Mouse (Mus musculus) G1E (cell line): Measurements from ENCODE around the gene Vps9d1.

Experiments
- CTCF ChIP-seq: IDR thresholded peaks from 2 replicates; pipeline ENCODE4 v1.5.1; 2012; ENCODE audit warnings: low read depth, low read length, inconsistent platforms, mixed read lengths
- GATA1 ChIP-seq: IDR thresholded peaks from 2 replicates; pipeline ENCODE4 v1.6.1; 2012; ENCODE audit warnings: borderline replicate concordance, low read length, inconsistent platforms, mixed read lengths

DNA sequence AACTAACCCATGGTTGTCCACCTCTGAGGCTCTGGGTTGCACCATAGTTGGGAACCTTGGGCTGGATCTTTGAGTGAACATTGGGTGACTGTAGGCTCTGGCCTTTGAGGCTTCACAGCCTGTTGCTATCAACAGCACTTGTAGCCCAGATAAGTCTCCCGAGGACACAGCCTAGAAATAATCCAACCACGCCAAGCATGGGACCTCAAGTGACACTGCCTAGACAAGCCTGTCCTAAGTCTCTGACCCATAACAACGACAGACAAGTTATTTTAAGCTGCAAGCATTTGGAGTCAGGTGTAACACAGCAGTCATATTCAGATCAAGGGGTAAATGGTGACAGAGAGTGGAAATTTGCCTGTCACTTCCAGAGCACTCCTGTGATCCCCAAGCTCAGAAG is 38.7 kb downstream of the Vps9d1 start:
- TF ChIP-seq CTCF (no peak), GATA1 (no peak)
